Mouse (Mus musculus): ENCODE measurements around the gene Aqp3.

- TF ChIP-seq CTCF (IDR thresholded peaks at IDR 0.05; ENCODE audit: extremely low read depth, insufficient read length, insufficient replicate concordance, low read depth, low read length) (no peak), POLR2A (IDR thresholded peaks at IDR 0.05; ENCODE audit: low read depth, low read length) (no peak)
Measured at GRCm38 (mm10) chr4:41087459-41088298, 10.3 kb downstream of the Aqp3 start.
